Mouse (Mus musculus): Measurements from ENCODE around the gene Rnf133.

The Rnf133 gene

GRCm38 (mm10) chr6:23650205-23650604 lies at the start of gene Rnf133:
Rnf133 (minus strand) TSS chr6:23650305.
- in situ Hi-C loops (cut with MboI, MseI), result no loop called here

DNA sequence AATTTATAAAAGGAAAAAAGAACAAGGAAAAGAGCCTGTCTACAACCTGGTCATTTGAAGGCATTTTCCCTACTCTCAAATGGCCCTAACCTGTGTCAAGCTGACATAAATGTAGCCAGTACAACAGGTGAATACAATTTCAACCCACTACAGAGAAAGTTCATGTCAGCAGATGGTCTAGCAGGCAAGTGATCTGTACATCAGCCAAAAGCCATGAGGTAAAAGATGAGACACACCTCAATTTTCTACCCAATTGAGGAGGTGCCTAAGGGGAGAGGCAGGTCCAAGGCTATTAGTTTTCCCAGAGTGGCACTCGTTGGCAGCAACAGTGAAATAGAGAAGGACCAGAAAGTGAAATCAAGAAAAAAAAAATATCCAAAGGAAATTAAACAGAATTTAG lies 28.1 kb upstream of the Rnf133 start:
- in situ Hi-C loops (cut with MboI, MseI), result no loop called here

GRCm38 (mm10) chr6:23655036-23655435 lies 4.9 kb upstream of the Rnf133 start, which contains the start of gene Rnf148:
Rnf148 (minus strand) TSS chr6:23655136.
- in situ Hi-C loops (cut with MboI, MseI), result no loop called here

DNA sequence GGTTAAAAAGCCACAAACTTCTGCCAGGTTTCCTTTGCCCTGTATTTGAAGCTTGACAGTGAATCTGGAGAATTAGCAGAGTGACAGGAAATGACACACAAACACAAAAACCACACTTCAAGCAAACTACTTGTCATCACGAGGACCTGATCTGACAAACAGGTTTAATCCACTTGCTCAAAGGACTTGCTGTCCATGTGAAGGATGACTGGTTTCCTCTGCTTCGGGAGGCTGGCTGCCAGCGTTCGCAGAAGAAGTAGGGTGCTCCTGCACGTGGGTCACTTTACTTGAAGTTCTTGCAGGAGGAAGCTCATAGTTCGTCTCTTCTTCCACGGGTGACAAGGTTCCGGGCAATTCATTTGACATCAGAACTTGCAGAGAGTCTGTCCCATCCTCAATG lies 1.4 kb downstream of the Rnf133 start:
- in situ Hi-C loops (cut with MboI, MseI), result no loop called here

- in situ Hi-C loops (cut with MboI, MseI), result no loop called here
These were observed 2.4 kb downstream of the Rnf133 start for GRCm38 (mm10) chr6:23647627-23648247.

GRCm38 (mm10) chr6:23637081-23637480 lies 13.0 kb downstream of the Rnf133 start:
- in situ Hi-C loops (cut with MboI, MseI), result no loop called here

DNA sequence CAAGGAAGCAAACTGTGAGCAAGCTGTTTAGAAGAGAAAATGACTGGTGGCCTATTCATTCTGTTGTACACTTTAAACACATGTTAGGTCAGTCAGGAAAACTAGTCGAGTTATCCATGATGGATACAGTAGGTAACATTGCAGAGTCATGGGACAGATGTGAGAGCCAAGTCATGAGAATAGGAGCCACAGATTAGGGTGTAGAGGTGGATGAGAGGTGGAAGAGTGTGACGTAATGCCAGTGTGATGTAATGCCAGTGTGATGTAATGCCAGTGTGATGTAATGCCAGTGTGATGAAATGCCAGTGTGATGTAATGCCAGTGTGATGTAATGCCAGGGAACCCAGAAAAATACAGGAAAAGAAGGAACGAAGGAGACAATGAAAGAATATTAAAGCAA lies 14.9 kb downstream of the Rnf133 start:
- in situ Hi-C loops (cut with MboI, MseI), result no loop called here

DNA sequence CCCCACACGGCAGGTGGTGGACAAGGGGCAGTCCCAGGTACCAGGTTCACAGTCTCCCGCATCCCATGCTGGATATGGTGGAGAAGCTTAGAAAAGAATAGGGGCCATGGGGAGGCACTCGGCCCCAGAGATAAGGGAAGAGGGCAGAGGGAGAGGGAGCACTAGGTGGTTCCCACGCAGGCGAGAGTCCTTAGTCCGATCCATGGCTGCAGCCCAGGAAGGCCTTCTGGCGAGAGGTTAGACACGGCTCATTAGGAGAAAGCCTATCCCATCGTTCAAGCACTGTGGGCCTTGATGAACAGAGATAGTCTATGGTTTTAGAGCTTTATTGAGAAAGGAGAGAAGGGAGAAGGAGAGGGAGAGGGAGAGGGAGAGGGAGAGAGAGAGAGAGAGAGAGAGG lies 16.1 kb downstream of the Rnf133 start:
- in situ Hi-C loops (cut with MboI, MseI), result no loop called here

- in situ Hi-C loops (cut with MboI, MseI), result no loop called here
These were observed 19.6 kb downstream of the Rnf133 start for GRCm38 (mm10) chr6:23630465-23630864.

Data from T-helper 2 cell (primary cell).